Comparison of ENCODE assay signal across 16 mouse cellular contexts in the genomic region with DNA sequence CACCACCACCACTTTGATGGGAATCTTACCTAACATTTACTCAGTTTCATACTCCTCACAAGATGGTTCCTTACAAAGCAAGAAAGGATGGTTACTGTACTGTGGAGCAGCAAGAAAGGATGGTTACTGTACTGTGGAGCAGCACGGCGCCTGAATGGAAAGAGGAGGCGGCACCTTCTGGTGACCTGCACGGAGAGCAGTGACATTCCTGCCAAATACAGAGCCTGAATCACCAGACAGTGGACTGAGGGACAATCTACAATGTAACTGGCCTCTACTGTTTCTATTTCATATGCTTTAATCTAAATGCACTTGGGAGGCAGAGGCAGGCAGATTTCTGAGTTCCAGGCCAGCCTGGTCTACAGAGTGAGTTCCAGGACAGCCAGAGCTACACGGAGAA. TPM values are rescaled to one million over a fixed set of nuclear protein-coding genes. Genes with fewer than 3 reads are reported as not detected.
"Had no signal": no experiment of that assay in that cellular context is flagged by ENCODE, and none has a peak within 500 bp of the region (broad histone marks: within the 10 kb centered on the region; RNA-seq: fewer than 3 reads in every experiment).

No protein-coding gene starts in this region.

- H3K9ac ChIP-seq: neural tube, embryonic 15.5 days; stomach, embryonic 15.5 days had no signal

- H3K36me3 ChIP-seq: neural tube, embryonic 15.5 days had no signal

- H3K4me3 ChIP-seq: neural tube, embryonic 15.5 days; stomach, embryonic 15.5 days had no signal

- H3K27me3 ChIP-seq: neural tube, embryonic 15.5 days; stomach, embryonic 15.5 days had no signal

- H3K27ac ChIP-seq: neural tube, embryonic 15.5 days; stomach, embryonic 15.5 days; stomach, postnatal 0 days had no signal

- DNase-seq: retina, postnatal 1 day; right cerebral cortex, adult 18-20 months; right cerebral cortex, postnatal 14 days; right cerebral cortex, postnatal 25 days; right cerebral cortex, postnatal 4 days; spleen, adult 18-20 months; thymus, adult 18-20 months; thymus, adult 2 months; thymus, postnatal 14 days; thymus, postnatal 25 days; thymus, postnatal 36 days; thymus, postnatal 4 days had no signal

RNA-seq across cellular contexts. Expression of gene Mpzl1, which starts 9.3 kb away (rescaled TPM):
- total RNA-seq: neutrophil, adult 5-6 weeks had no signal
